21 mouse cellular contexts compared by ENCODE assay signal in the genomic region with DNA sequence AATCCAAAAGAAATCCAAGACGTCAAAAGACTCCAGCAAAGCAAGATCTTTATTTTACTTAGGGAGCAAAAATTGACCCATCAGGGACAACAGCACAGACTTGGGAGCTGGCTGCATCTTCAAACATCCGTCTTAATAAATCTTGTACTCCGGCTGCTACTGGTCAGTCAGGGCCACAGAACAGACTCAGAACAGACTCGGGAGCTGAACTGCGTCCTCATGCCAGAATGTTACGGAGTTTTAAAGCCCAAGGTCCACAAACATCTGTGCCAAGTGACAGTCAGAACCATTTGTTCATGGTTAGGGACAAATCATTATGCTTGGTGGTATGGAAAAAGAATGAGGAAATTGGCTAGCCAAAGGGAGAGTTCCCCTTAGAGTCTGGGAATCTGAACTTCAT. TPM values are rescaled to one million over a fixed set of nuclear protein-coding genes. Genes with fewer than 3 reads are reported as not detected.
"Had no signal": no experiment of that assay in that cellular context is flagged by ENCODE, and none has a peak within 500 bp of the region (broad histone marks: within the 10 kb centered on the region; RNA-seq: fewer than 3 reads in every experiment).

No protein-coding gene starts in this region.

- H3K9me3 ChIP-seq: lung, embryonic 15.5 days; megakaryocyte, embryonic 14.5 days; midbrain, embryonic 13.5 days; midbrain, embryonic 15.5 days; neural tube, embryonic 12.5 days; stomach, embryonic 15.5 days had no signal

- H3K4me3 ChIP-seq: lung, embryonic 15.5 days; megakaryocyte, embryonic 14.5 days; midbrain, embryonic 13.5 days; midbrain, embryonic 15.5 days; neural tube, embryonic 12.5 days; stomach, embryonic 15.5 days had no signal

- ATAC-seq: liver, postnatal 0 days; lung, postnatal 0 days; midbrain, embryonic 13.5 days; midbrain, embryonic 15.5 days had no signal

- DNase-seq: liver, postnatal 0 days; lung, adult 2 months; lung, postnatal 14 days; lung, postnatal 36 days; right cerebral cortex, postnatal 14 days; thymus, adult 2 months; thymus, postnatal 25 days; thymus, postnatal 4 days had no signal

- H3K27me3 ChIP-seq: lung, embryonic 15.5 days; megakaryocyte, embryonic 14.5 days; midbrain, embryonic 15.5 days; neural tube, embryonic 12.5 days; stomach, embryonic 15.5 days had no signal

- H3K36me3 ChIP-seq: midbrain, embryonic 15.5 days had no signal

- H3K4me2 ChIP-seq: lung, embryonic 15.5 days; midbrain, embryonic 11.5 days; midbrain, embryonic 13.5 days; midbrain, embryonic 15.5 days; neural tube, embryonic 12.5 days; stomach, embryonic 15.5 days had no signal

- H3K27ac ChIP-seq: lung, embryonic 15.5 days; midbrain, embryonic 13.5 days; midbrain, embryonic 15.5 days; neural tube, embryonic 12.5 days; stomach, embryonic 15.5 days; stomach, postnatal 0 days had no signal

- H3K9ac ChIP-seq: liver, postnatal 0 days; lung, embryonic 15.5 days; midbrain, embryonic 13.5 days; midbrain, embryonic 15.5 days; neural tube, embryonic 12.5 days; stomach, embryonic 15.5 days had no signal

RNA-seq across cellular contexts. Expression of a gene that starts 32.6 kb away (rescaled TPM):
- total RNA-seq: megakaryocyte progenitor cell, adult 5-6 weeks; midbrain, postnatal 0 days; monocyte, adult 5-6 weeks had no signal
- polyA plus RNA-seq: lung, adult 2 months; midbrain, embryonic 11.5 days; midbrain, postnatal 0 days; spleen, adult 2 months; thymus, adult 2 months had no signal
